Mouse (Mus musculus) myocyte (in vitro differentiated cells): ENCODE results near the gene Rab22a. TPM values are rescaled to one million over a fixed set of nuclear protein-coding genes. Genes with fewer than 3 reads are reported as not detected.

Experiments used
- H3K27me3 ChIP-seq: one replicate; pipeline ENCODE4 v1.6.1; 2011; ENCODE audit not compliant: control insufficient read depth, insufficient read depth, insufficient read length
- H3K36me3 ChIP-seq: one replicate; pipeline ENCODE4 v1.6.1; 2011; ENCODE audit not compliant: control insufficient read depth, insufficient read depth
- H3K4me2 ChIP-seq: one replicate; pipeline ENCODE4 v1.6.1; 2011; ENCODE audit warnings: low read depth, control low read depth
- H3K4me3 ChIP-seq: one replicate; pipeline ENCODE4 v1.5.1; 2011; ENCODE audit warnings: mild to moderate bottlenecking, control low read depth, moderate library complexity
- H3K79me2 ChIP-seq: one replicate; pipeline ENCODE4 v1.6.1; 2011; ENCODE audit not compliant: control insufficient read depth, insufficient read depth
- H3ac ChIP-seq: one replicate; pipeline ENCODE4 v1.6.1; 2011; ENCODE audit not compliant: control insufficient read depth, insufficient read length
- CEBPB ChIP-seq: IDR thresholded peaks from 2 replicates; pipeline ENCODE4 v1.6.1; 2011; ENCODE audit warnings: mild to moderate bottlenecking, moderate library complexity; ENCODE audit not compliant: poor library complexity, insufficient read depth, severe bottlenecking
- E2F4 ChIP-seq: IDR thresholded peaks from one replicate; pipeline ENCODE4 v1.6.1; 2011; ENCODE audit warnings: mild to moderate bottlenecking, control low read depth, moderate library complexity; ENCODE audit not compliant: insufficient read depth
- MAX ChIP-seq: IDR thresholded peaks from one replicate; pipeline ENCODE4 v1.6.1; 2011; ENCODE audit warnings: low read depth, mild to moderate bottlenecking, control low read depth
- MYOD1 ChIP-seq, 3 experiments: IDR thresholded peaks; one replicate each; pipeline ENCODE4 v1.6.1; 2011; ENCODE audit warnings: control low read depth in 2 of 3, low read depth in 2 of 3, mild to moderate bottlenecking in 2 of 3, moderate library complexity in 1 of 3; ENCODE audit not compliant: insufficient read length in 2 of 3, control insufficient read depth in 1 of 3
- MYOG ChIP-seq, 3 experiments: IDR thresholded peaks; one replicate each; pipeline ENCODE4 v1.6.1; 2011; ENCODE audit warnings: control low read depth in 2 of 3, low read depth in 2 of 3, mild to moderate bottlenecking in 2 of 3; ENCODE audit not compliant: insufficient read length in 2 of 3, control insufficient read depth in 1 of 3, insufficient read depth in 1 of 3
- POLR2A ChIP-seq: IDR thresholded peaks from one replicate; pipeline ENCODE4 v1.6.1; 2011; ENCODE audit warnings: low read depth, mild to moderate bottlenecking, control low read depth, moderate library complexity; ENCODE audit not compliant: insufficient read length
- POLR2AphosphoS2 ChIP-seq: IDR thresholded peaks from one replicate; pipeline ENCODE4 v1.6.1; 2011; ENCODE audit warnings: low read depth, control low read depth; ENCODE audit not compliant: insufficient read length
- REST ChIP-seq: IDR thresholded peaks from one replicate; pipeline ENCODE4 v1.6.1; 2011; ENCODE audit warnings: mild to moderate bottlenecking, control low read depth, moderate library complexity; ENCODE audit not compliant: insufficient read depth, insufficient read length
- SRF ChIP-seq: IDR thresholded peaks from one replicate; pipeline ENCODE4 v1.6.1; 2011; ENCODE audit warnings: low read depth; ENCODE audit not compliant: control insufficient read depth, insufficient read length
- TCF12 ChIP-seq: IDR thresholded peaks from one replicate; pipeline ENCODE4 v1.6.1; 2011; ENCODE audit warnings: mild to moderate bottlenecking, control low read depth; ENCODE audit not compliant: poor library complexity, insufficient read depth, severe bottlenecking
- TCF3 ChIP-seq: IDR thresholded peaks from one replicate; pipeline ENCODE4 v1.6.1; 2011; ENCODE audit warnings: low read depth, control low read depth; ENCODE audit not compliant: insufficient read length
- USF1 ChIP-seq: IDR thresholded peaks from one replicate; pipeline ENCODE4 v1.6.1; 2011; ENCODE audit warnings: low read depth, mild to moderate bottlenecking, control low read depth, moderate library complexity
- polyA plus RNA-seq: library from polyadenylated mRNA; unstranded; fragments of >200 nt; fragmentation: generic; extraction: Trizol; gene quantifications from one replicate; pipeline ENCODE4 v1.2.1, GENCODE M21; 2012; ENCODE audit warnings: missing spikeins

The Rab22a gene
- polyA plus RNA-seq, 1 experiment: 28.2 TPM

DNA sequence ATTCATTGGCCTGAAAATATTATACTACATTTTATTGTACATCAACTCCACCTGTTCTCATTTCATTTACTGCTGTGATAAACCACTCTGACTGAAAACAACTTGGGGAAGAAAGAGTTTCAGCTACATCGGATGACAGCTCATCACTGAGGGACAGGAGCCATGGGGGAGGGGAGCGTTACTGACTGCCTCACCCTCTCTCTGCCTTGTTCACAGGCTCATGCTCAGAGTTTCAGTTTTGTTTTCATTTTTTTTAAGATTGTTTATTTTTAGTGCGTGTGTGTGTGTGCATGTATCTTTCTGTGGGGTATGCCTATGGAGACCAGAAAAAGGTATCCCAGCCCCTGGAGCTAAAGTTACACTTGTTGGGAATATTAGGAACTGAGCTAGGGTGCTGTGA lies 19.7 kb downstream of the Rab22a start:
- TF ChIP-seq USF1 (no peak), REST (no peak), TCF12 (no peak), CEBPB (no peak), MYOG (IDR thresholded peaks at IDR 0.05; ENCODE audit: control insufficient read depth in 1 of 3, insufficient read depth in 1 of 3, insufficient read length in 2 of 3, low read depth in 2 of 3) (no peak), MAX (no peak), TCF3 (no peak), POLR2AphosphoS2 (no peak), SRF (no peak), POLR2A (no peak), MYOD1 (IDR thresholded peaks at IDR 0.05; ENCODE audit: control insufficient read depth in 1 of 3, insufficient read length in 2 of 3, low read depth in 2 of 3) (no peak), E2F4 (no peak)
- Histone ChIP-seq H3K4me2 (no peak overlapping the region), H3ac (no peak overlapping the region), H3K79me2 (peaks cover 82% of the 10 kb centered on the region), H3K36me3 (no peaks in the 10 kb centered on the region), H3K27me3 (no peaks in the 10 kb centered on the region), H3K4me3 (no peak overlapping the region)

DNA sequence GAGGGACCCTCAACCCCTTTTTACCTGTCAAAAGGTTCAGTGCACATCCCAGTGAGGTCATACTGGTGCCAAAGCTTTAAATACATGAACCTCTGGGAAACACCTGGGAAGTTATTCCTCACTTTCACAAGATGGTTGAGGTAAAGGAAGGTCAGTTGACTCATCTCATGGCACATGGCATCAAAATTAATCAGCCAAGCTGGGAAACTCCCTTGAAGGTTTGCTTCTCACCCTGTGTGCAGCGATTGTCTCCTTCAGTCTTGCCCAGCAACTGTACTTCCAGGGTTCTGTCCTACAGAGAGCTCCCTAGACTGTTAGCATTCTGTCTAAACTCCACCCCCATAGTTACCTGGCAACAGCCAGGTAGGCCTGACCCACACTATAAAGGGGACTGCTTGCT lies 20.6 kb downstream of the Rab22a start:
- TF ChIP-seq POLR2AphosphoS2 (no peak), SRF (no peak), TCF12 (no peak), REST (no peak), MAX (no peak)
- Histone ChIP-seq H3K4me2 (no peak overlapping the region), H3ac (no peak overlapping the region), H3K36me3 (no peaks in the 10 kb centered on the region), H3K27me3 (no peaks in the 10 kb centered on the region), H3K4me3 (no peak overlapping the region), H3K79me2 (peaks cover 72% of the 10 kb centered on the region)

- TF ChIP-seq TCF12 (no peak), MYOG (IDR thresholded peaks at IDR 0.05; ENCODE audit: control insufficient read depth in 1 of 3, insufficient read depth in 1 of 3, insufficient read length in 2 of 3, low read depth in 2 of 3) (peak in 2 of 3 experiments; percentile 5 to 58)
- no peak overlapping the region for H3K4me3 ChIP-seq
- no peak overlapping the region for H3K4me2 ChIP-seq
- H3K27me3 ChIP-seq: no peaks in the 10 kb centered on the region
- H3K36me3 ChIP-seq: no peaks in the 10 kb centered on the region
- H3ac ChIP-seq: no peak overlapping the region
- H3K79me2 ChIP-seq: peaks cover 47% of the 10 kb centered on the region
These were observed 23.2 kb downstream of the Rab22a start for GRCm38 (mm10) chr2:173682773-173683172.

GRCm38 (mm10) chr2:173685781-173686361 lies 26.3 kb downstream of the Rab22a start:
- H3K4me3 ChIP-seq: no peak overlapping the region
- H3K4me2 ChIP-seq: no peak overlapping the region
- H3K79me2 ChIP-seq: peaks cover 31% of the 10 kb centered on the region
- no peak overlapping the region for H3ac ChIP-seq
- no peaks in the 10 kb centered on the region for H3K27me3 ChIP-seq
- no peak for TF ChIP-seq USF1
- peak in 1 of 3 experiments; percentile 42 for TF ChIP-seq MYOD1 (IDR thresholded peaks at IDR 0.05; ENCODE audit: control insufficient read depth in 1 of 3, insufficient read length in 2 of 3, low read depth in 2 of 3)
- H3K36me3 ChIP-seq: peaks cover 7% of the 10 kb centered on the region

DNA sequence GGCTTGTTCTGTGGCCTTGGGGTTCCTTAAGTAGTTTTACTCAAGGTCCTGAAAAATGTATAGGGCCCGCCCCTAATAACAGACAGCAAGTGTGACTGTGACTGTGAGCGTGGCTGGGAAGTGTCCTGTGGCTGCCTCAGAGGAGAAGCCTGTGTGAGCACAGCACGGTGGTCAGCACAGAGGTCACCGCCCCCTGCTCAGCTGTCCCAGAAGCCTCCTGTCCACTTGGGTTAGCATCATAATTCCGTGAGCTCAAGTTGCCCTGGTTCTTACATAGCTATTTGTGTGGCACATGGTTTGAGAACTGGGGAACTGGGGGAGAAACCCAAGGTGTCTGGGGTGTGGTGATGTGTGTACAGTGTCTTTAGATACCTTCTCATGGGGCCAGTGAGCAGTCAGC lies 27.8 kb downstream of the Rab22a start:
- Histone ChIP-seq H3K4me2 (no peak overlapping the region), H3K27me3 (no peaks in the 10 kb centered on the region), H3K79me2 (peaks cover 28% of the 10 kb centered on the region), H3K4me3 (no peak overlapping the region), H3K36me3 (peaks cover 14% of the 10 kb centered on the region), H3ac (no peak overlapping the region)
- TF ChIP-seq MYOG (IDR thresholded peaks at IDR 0.05; ENCODE audit: control insufficient read depth in 1 of 3, insufficient read depth in 1 of 3, insufficient read length in 2 of 3, low read depth in 2 of 3): peak in 2 of 3 experiments; percentile 40 to 88
- no peak for TF ChIP-seq TCF12
- peak in 1 of 3 experiments; percentile 84 for TF ChIP-seq MYOD1 (IDR thresholded peaks at IDR 0.05; ENCODE audit: control insufficient read depth in 1 of 3, insufficient read length in 2 of 3, low read depth in 2 of 3)
- TF ChIP-seq USF1: no peak
- no peak for TF ChIP-seq CEBPB
- no peak for TF ChIP-seq E2F4
- TF ChIP-seq POLR2AphosphoS2: no peak
- no peak for TF ChIP-seq SRF
- TF ChIP-seq TCF3: no peak
- TF ChIP-seq MAX: no peak
- TF ChIP-seq REST: no peak
- peak; percentile 16 for TF ChIP-seq POLR2A
